8 mouse cellular contexts compared by ENCODE assay signal in the genomic region with DNA sequence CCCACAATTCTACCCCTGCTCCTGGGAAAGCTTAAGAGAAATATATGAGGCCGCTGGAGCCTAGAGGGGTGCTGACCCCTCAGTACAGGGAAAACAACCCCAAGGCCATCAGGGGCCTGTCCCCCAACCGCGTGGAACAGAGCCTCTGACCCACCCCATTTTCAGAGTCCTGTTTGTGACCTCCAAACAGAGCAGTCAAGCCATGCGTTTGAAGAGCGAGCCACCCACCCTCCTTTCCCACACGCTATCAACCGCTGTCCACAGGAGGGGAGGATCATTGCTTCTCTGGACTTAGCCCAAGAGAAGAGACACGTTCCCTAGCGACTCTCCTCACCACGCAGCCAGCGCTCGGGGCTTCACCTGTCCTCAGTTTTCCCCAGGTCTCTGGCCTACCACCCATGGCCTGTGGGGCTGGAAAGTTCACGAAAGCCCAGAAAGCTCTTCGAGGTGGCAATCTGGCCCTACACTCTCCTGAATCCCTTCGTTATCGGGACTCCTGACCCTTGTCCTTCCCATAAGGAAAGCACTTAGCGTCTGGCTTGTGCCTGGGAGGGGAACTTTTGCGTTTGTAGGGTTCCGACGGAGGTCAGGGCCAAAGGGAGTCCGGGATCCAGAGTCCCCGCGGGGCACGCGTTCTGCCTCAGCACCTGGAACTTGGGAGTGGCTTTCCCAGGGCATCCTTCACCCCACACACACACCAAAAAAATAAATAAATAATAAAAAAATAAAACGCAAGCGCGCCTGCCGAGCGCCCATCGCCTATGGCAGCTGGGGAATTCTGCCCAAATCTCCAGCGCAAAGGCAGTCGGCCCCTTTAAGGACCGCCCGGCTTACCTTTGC. TPM values are rescaled to one million over a fixed set of nuclear protein-coding genes. Genes with fewer than 3 reads are reported as not detected.
A peak's percentile ranks its signal among the peaks of the same experiment; 100 is the strongest.
DNase-seq lines count a peak whose midpoint lies in the region; ATAC-seq and TF ChIP-seq lines count a peak whose summit lies in the region.

No protein-coding gene starts in this region.

- no peak for TF ChIP-seq CTCF in embryonic fibroblast, embryonic 13.5 days (IDR thresholded peaks at IDR 0.05; ENCODE audit: borderline replicate concordance, insufficient read depth, low read length)

- no peaks in the 10 kb centered on the region for H3K36me3 ChIP-seq in lung, embryonic 16.5 days (ENCODE audit: control insufficient read depth, insufficient read depth, low read length)
- no peaks in the 10 kb centered on the region for H3K36me3 ChIP-seq in limb, embryonic 12.5 days
- H3K36me3 ChIP-seq in stomach, embryonic 14.5 days (ENCODE audit: control insufficient read depth, insufficient read depth, low read length): no peaks in the 10 kb centered on the region

- no peak for ATAC-seq in lung, embryonic 16.5 days (ENCODE audit: low read depth)
- ATAC-seq in limb, embryonic 12.5 days (ENCODE audit: insufficient number of reproducible peaks, insufficient read depth, low FRiP score, low TSS enrichment, low read depth): no peak
- ATAC-seq in stomach, embryonic 14.5 days (ENCODE audit: insufficient number of reproducible peaks, insufficient read depth, low FRiP score, low read depth): no peak

- no peak for DNase-seq in lung, adult 18-20 months
- DNase-seq in right cerebral cortex, postnatal 36 days (ENCODE audit: low spot score in 2 of 2): no peak
- no peak for DNase-seq in cerebellum, postnatal 14 days
- DNase-seq in right cerebral cortex, adult 2 months (ENCODE audit: low spot score in 2 of 2): no peak

- no peaks in the 10 kb centered on the region for H3K27me3 ChIP-seq in lung, embryonic 16.5 days (ENCODE audit: control insufficient read depth, insufficient read depth, low read depth, low read length)
- H3K27me3 ChIP-seq in limb, embryonic 12.5 days: peaks cover 34% of the 10 kb centered on the region
- H3K27me3 ChIP-seq in stomach, embryonic 14.5 days (ENCODE audit: control insufficient read depth, insufficient read depth, low read length): no peaks in the 10 kb centered on the region

- peak overlapping the region; percentile 92 for H3K4me2 ChIP-seq in lung, embryonic 16.5 days (ENCODE audit: low read depth, low read length)
- peak overlapping the region; percentile 95 for H3K4me2 ChIP-seq in limb, embryonic 12.5 days
- peak overlapping the region; percentile 99 for H3K4me2 ChIP-seq in stomach, embryonic 14.5 days (replicated peaks; ENCODE audit: low read depth, low read length)

- H3K9me3 ChIP-seq in lung, embryonic 16.5 days (ENCODE audit: control insufficient read depth, low read length): no peaks in the 10 kb centered on the region
- H3K9me3 ChIP-seq in limb, embryonic 12.5 days: no peaks in the 10 kb centered on the region
- H3K9me3 ChIP-seq in stomach, embryonic 14.5 days (ENCODE audit: control insufficient read depth, low read depth, low read length): no peaks in the 10 kb centered on the region

- peak overlapping the region; percentile 67 for H3K9ac ChIP-seq in lung, embryonic 16.5 days (ENCODE audit: low read length)
- peak overlapping the region; percentile 77 for H3K9ac ChIP-seq in limb, embryonic 12.5 days (replicated peaks)
- H3K9ac ChIP-seq in stomach, embryonic 14.5 days (replicated peaks; ENCODE audit: low read depth, low read length): peak overlapping the region; percentile 30

- H3K4me3 ChIP-seq in lung, embryonic 16.5 days (ENCODE audit: low read length): peak overlapping the region; percentile 65
- H3K4me3 ChIP-seq in embryonic fibroblast, embryonic 13.5 days (ENCODE audit: insufficient read depth, low read length): peak overlapping the region; percentile 76
- H3K4me3 ChIP-seq in limb, embryonic 12.5 days (replicated peaks): peak overlapping the region; percentile 64
- peak overlapping the region; percentile 61 for H3K4me3 ChIP-seq in stomach, embryonic 14.5 days (ENCODE audit: low read depth, low read length)

- 6% methylated on average over 35 of the region's 35 CpGs for WGBS in lung, embryonic 16.5 days
- 2% methylated on average over 34 of the region's 35 CpGs for WGBS in limb, embryonic 12.5 days
- WGBS in stomach, embryonic 14.5 days: 5% methylated on average over 35 of the region's 35 CpGs

- peak overlapping the region; percentile 11; the same call in 1 of the 2 replicates for H3K27ac ChIP-seq in lung, embryonic 16.5 days (ENCODE audit: low read length)
- no peak overlapping the region for H3K27ac ChIP-seq in embryonic fibroblast, embryonic 13.5 days (ENCODE audit: insufficient read depth, low read length)
- H3K27ac ChIP-seq in limb, embryonic 12.5 days: no peak overlapping the region
- no peak overlapping the region for H3K27ac ChIP-seq in stomach, embryonic 14.5 days (ENCODE audit: low read length)

- peaks cover 11% of the 10 kb centered on the region for H3K4me1 ChIP-seq in lung, embryonic 16.5 days (replicated peaks; ENCODE audit: control insufficient read depth, insufficient read depth, low read length)
- no peaks in the 10 kb centered on the region for H3K4me1 ChIP-seq in embryonic fibroblast, embryonic 13.5 days (ENCODE audit: control insufficient read depth, insufficient read depth, low read length)
- H3K4me1 ChIP-seq in limb, embryonic 12.5 days (replicated peaks): peaks cover 23% of the 10 kb centered on the region
- H3K4me1 ChIP-seq in stomach, embryonic 14.5 days (ENCODE audit: control insufficient read depth, insufficient read depth, low read length): peaks cover 3% of the 10 kb centered on the region; the same call in 1 of the 2 replicates

- TF ChIP-seq POLR2A in embryonic fibroblast, embryonic 13.5 days (IDR thresholded peaks at IDR 0.05; ENCODE audit: low read depth, low read length): no peak

RNA-seq across cellular contexts. Expression of a gene that starts 0.7 kb away (rescaled TPM):
- polyA plus RNA-seq in lung, embryonic 16.5 days (2015; fragmentation: Nextera tagmentation; extraction: Ambion mirVana): 8.7 and 9.0 TPM in 2 replicates
- 14.0 and 28.8 TPM in 2 replicates for polyA plus RNA-seq in embryonic fibroblast, embryonic 13.5 days (2011; ENCODE audit: insufficient read length, low read depth, missing spikeins)
- 3.6 TPM in 2 replicates for polyA plus RNA-seq in limb, embryonic 12.5 days (2016; fragmentation: Nextera tagmentation; extraction: Ambion mirVana)
- 3.9 and 5.5 TPM in 2 replicates for polyA plus RNA-seq in stomach, embryonic 14.5 days (2014; fragmentation: Nextera tagmentation; extraction: Ambion mirVana)

RNA-seq across cellular contexts. Expression of a gene that starts 52.4 kb away (rescaled TPM):
- polyA plus RNA-seq in lung, embryonic 16.5 days (2015; fragmentation: Nextera tagmentation; extraction: Ambion mirVana): 1.2 and 1.8 TPM in 2 replicates
- polyA plus RNA-seq in embryonic fibroblast, embryonic 13.5 days (2011; ENCODE audit: insufficient read length, low read depth, missing spikeins): not detected in 2 replicates
- 0.83 and 1.2 TPM in 2 replicates for polyA plus RNA-seq in limb, embryonic 12.5 days (2016; fragmentation: Nextera tagmentation; extraction: Ambion mirVana)
- 0.27 TPM in 1 of 2 replicates, not detected in the other for polyA plus RNA-seq in stomach, embryonic 14.5 days (2014; fragmentation: Nextera tagmentation; extraction: Ambion mirVana)

RNA-seq across cellular contexts. Expression of a gene that starts 52.5 kb away (rescaled TPM):
- 0.50 and 0.63 TPM in 2 replicates for polyA plus RNA-seq in lung, embryonic 16.5 days (2015; fragmentation: Nextera tagmentation; extraction: Ambion mirVana)
- polyA plus RNA-seq in embryonic fibroblast, embryonic 13.5 days (2011; ENCODE audit: insufficient read length, low read depth, missing spikeins): not detected in 2 replicates
- polyA plus RNA-seq in limb, embryonic 12.5 days (2016; fragmentation: Nextera tagmentation; extraction: Ambion mirVana): 0.20 and 0.45 TPM in 2 replicates
- polyA plus RNA-seq in stomach, embryonic 14.5 days (2014; fragmentation: Nextera tagmentation; extraction: Ambion mirVana): 0.06 and 0.27 TPM in 2 replicates
